Mouse (Mus musculus) layer of hippocampus, adult 18-20 months (tissue): Measurements from ENCODE around the gene Dab1. TPM values are rescaled to one million over a fixed set of nuclear protein-coding genes. Genes with fewer than 3 reads are reported as not detected.

Experiments used
- DNase-seq, 2 experiments: peaks; one replicate each; pipeline ENCODE4 v3.0.0; 2022; ENCODE audit warnings: low spot score in 2 of 2
- total RNA-seq, 2 experiments: library from RNA; stranded (reverse); gene quantifications; 2 replicates each; pipeline ENCODE4 v1.2.3; 2021

The Dab1 gene
- total RNA-seq, 2 experiments from 2014 or later = 146 to 158 TPM

DNA sequence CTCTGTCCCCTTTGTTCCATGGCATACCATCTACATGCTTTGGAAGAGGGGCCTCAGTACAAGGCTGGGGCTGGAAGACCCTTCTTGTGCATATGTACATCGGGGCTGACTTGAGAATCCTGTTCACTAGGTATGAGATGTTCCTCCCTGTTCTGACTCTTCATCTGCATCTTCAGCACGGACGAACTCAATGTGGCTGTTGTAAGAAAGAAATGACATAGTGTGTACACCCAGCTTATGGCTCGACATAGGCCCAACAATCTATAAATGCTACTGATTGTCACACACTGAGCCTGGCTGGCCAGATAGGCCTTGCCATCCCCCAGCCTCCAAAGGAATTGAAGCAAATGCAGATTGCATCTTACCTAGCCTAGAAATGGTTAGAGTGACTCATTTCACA lies 817.3 kb downstream of the Dab1 start:
- DNase-seq = no peak

DNA sequence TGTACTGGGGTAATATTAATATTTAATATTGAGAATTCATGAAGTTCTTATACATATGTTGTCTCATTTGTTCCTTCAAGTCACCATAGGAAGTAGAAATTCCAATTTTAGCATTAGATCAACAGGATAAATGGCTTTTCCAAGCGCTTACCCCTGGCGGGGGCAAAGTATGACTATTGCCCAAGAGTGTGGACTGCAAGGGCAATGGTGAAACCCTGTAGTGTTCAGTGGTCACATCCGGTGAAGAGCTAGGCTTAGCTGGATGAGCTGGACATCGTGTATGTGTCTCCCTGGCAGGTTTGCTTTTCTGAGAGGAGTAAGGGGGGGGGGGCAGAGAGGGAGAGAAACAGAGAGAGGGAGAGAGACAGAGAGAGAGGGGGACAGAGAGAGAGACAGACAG lies 819.6 kb downstream of the Dab1 start:
- no peak for DNase-seq

DNA sequence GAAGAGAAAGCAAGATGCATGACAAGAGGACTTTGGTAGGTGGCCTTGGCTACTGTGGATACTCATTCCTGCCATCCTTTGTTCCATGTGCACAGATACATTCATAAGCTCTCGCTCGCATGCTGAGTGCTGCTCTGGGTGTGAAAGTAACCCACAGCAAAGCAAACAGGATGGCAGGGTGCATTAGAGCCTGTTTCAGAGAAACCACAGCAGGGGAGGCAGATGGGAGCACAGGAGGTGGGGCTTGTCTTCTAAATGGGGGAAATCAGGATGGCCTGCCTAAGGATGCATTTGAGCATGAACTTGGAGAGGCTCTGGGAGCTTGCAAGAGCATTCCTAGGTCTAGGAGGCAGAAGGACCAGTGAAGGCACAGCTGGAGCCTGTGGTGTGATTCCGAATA lies 820.5 kb downstream of the Dab1 start:
- DNase-seq = peak; percentile 67 to 85

GRCm38 (mm10) chr4:104442925-104443747 lies 824.0 kb downstream of the Dab1 start:
- DNase-seq = no peak

GRCm38 (mm10) chr4:104443775-104444174 lies 824.6 kb downstream of the Dab1 start:
- DNase-seq = no peak

DNA sequence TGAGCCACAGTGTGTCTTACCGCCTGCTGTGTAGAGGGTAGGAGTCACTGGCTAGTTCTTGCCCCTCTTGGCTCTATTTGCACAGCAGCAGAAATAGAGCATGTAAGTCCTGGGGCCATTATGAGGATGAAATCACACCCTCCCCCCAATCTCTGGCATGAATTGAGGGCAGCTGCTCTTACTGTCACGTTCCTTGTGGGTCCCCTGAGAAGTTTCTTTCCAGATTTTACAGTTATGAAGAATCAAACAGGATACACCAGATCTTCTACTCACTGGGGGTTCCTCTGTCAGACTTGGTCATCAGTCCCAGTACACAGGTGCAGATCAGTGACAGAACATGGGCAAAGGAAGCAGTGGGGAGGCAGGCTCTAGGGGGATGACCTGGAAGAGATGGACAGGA lies 825.8 kb downstream of the Dab1 start:
- DNase-seq = no peak

- no peak for DNase-seq
Measured at GRCm38 (mm10) chr4:104448199-104448598, 829.0 kb downstream of the Dab1 start.

DNA sequence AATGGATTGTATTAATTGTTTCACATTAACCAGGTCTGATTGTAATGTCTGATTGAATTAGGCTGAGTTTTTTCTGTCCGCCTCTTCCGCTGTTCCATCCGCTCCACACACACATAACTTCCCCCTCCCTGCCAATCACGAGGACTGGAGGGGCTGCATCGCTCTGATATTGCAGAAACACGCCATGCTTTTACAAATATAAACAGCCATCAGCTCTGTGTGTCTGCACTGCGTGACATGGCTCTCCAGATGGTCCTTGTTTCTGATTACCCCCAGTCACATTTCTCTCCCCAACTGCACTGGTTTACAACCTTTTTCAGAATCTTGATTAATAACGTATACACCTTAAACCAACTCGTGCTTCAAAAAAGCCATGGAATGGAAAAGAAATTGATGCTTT lies 831.5 kb downstream of the Dab1 start:
- DNase-seq = peak in 1 of 2 experiments; percentile 42

DNA sequence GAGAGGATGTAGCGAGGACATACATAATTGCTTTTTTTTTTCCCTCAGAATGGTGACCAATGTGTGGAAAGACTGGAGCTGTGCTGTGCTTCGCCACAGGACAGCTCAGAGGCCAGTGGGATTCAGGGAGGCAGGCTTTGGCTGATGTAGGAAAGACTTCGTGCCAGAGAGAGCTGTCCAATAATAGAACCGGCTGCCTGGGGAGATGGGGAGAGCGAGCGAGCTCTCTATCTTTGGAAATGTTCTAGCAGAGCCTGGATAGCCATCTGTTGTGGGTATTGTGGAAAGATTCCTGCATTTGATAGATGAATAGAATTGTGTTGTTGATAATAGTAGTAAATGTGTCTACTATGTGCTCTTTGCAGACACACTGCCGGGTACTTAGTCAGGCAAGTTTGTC lies 833.4 kb downstream of the Dab1 start:
- peak; percentile 79 to 90 for DNase-seq

DNA sequence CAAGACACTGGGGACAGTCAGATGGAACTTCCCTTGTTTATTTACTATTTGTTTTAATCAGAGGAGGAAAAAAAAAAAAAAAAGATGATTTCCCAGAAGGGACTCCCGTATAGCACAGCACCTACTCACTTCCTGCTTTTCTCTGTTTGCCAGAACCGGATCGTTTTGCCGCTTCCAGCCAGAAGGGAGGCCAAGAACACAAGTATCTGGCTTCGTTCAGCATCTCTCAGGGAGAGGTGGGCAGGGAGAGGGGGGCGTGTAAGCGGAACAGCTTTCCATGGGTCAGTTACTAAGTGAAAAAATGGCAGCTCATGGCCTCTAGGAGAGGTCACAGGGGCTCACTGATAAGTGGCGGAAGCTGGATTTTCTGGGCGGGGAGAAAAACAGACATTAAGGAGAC lies 836.0 kb downstream of the Dab1 start:
- DNase-seq = no peak

GRCm38 (mm10) chr4:104455760-104456159 lies 836.6 kb downstream of the Dab1 start:
- DNase-seq = no peak

DNA sequence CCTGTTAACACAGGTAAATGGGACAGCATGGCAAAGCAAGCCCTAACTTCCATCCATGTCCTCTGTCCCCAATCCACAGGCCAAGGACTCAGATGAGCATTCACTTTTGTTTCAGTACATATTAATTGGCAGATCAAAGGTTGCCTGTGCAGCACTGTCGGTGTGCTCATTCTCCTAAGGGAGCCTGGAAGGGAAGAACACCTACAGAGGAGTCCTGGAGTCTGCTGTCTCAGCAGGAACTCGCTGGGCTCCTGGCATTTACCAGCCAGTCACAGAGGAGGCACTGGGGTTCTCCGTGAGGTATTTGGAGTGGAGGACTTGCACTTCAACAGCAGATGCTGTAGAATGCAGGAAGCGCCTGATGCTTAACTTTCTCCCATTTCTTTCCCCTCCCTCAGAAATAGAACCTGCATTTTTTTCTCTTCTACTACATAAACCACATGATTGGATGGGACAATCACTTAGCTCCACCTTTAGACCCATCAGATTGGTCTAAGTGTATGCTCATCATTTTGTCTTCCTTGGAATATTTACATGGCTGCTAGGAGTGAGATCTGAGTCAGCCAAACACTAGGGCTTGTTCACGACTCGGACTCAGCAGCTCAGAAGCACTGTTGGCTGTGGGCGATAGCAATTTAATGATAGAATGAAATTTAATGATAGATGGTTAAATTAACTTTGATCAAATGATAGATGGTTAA lies 837.2 kb downstream of the Dab1 start:
- no peak for DNase-seq

GRCm38 (mm10) chr4:104458726-104459125 lies 839.6 kb downstream of the Dab1 start:
- peak; percentile 63 to 79 for DNase-seq

DNA sequence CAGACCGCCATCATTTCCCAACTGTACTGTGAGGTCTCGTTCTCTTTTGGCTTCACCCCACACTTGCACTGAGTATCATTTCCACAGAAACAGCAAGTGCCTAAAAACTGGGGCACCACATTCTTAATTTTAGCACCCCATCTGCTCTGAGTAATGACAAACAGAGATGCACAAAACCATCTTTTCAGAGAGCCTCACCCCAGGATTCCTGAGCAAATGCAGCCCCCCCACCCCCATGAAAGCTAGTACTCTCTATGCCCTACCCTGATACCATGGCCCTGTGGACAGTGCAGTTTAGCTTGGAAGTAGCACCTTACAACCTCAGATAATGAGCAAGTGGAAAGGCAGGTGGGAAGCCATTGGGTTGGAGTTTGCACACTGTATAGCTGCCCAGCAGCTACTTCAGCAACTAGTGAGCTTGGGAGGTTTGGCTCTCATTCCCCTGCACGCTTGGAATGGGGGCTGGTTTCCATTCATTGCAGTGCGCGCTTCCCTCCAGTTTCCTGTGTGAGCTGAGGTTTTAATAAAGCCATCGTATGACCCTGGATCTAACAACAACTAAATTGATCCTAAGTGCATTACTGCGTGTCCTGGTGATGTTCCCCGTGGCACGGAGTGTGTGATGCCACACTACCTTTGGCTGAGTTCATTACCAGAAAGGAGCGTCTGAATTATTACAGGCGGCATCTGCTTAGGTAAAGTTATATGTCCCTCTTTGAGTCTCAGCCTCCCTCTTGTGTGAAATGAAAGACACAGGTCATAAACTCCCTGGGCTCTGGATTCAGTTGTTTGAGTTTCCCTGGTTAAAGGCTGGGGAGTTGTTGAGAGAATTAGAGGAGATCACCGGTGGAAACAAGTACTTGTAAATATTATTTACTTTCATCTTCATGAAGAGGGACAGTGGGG lies 842.2 kb downstream of the Dab1 start:
- DNase-seq = peak; percentile 34 to 76

DNA sequence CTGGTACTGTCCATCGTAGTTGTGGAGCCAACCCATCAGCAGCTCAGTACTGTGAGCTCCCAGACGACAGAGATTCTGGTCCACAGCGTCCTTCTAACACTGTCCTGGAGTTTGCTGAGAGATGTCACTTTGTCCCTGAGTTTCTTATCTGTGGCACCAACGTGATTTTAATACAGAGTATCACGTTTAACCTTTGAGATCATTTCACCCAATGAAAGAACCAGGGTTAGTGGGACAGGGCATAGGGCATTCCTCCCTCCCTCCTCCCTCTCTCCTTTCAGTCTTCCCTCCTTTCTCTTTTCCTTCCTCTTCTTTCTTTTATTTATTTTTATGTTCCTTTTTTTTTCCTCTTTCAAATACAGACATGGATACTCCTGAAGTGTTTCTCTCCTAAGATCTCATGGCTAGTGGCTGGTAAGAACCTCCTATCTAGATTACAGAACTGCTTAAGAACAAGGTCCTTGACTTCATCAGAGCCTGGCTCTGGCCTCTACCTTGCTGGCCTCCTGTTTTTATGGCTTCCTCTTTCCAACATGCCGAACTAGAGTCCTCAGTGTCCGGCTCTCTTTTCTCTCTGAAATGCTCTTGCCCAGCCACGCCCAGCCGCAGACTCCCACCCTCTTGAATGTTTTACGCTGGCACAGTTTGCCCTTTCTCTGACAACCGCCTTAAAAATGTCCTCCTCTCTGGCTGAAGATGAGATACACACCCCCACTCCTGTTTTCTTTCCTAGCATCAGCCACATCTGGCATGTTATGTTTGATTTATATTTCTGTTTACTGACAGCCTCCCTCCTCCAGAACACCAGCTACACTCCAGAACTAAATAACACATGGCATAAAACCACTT lies 844.0 kb downstream of the Dab1 start:
- DNase-seq = no peak

DNA sequence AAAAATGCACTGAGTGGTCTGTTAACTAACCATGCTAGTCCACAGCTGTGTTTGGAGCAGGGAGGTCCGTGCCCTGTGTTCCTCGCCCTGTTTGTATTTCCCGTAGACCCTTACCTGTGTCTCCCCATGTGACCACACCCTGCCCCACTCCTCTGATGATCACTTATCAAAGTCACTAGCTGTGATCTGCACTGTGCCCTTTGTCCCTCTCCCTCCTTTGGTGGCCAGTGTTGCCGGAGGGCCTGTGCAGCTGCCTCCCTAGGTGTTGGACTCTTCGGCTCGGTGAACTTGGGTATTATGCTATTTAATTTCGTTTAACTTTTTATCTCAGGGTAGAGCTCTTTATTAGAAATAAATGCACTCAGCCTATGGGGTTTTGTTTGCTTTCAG lies 844.6 kb downstream of the Dab1 start:
- no peak for DNase-seq

DNA sequence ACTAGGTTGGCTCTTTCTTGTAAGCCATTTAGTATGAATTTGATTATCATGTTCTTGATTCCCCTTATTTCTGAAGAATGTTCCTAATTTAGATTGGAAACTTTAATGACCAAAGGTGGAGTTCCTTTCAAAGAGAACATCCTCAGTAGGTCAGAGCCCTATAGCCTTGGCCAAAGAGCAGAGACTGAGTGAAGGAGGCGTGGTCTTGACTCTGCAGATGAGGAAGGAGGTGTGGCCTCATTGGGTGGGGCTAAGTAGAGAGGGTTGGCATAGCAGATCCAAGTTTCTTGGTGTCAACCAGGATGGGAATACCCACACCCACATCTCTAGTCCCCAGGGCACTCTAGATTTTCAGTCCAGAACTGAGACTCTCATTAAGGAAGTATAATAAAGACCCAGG lies 846.4 kb downstream of the Dab1 start:
- no peak for DNase-seq

DNA sequence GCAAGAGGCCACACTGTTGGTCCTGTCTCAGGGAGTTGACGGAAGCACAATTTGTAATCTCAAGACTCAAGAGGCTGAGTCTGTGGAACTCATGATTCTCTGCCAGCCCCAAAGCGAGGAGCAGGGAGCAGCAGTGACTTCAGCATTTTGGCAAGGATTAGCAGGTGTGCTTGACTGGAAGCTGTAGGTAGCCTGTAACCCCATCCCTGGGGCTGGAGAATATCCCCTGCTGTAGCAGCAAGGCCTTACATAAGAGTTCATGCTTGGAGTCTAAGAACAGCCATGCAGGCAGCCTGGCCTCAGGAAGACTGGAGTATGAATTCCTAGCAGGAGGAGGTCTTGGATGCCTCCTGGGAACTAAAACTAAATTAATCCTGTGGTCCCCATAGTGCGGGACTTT lies 849.5 kb downstream of the Dab1 start:
- no peak for DNase-seq

DNA sequence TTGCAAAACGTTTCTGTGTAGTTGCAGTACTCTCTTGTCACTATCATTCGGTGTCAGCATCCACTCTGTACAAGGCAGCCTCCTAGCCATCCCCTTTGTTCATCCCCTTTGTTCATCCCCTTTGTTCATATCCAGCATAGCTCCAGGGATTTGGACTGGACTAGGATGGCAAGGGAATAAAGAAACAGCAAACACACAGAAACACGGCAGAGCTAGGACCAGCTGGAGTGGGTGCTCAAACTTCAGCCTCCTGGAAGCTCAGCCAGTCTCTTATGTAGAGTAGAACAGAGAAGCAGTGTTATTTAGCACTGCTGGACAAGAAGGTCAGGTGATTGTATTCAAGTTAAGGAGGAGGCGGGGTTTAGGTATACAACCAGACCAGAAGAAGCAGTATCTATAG lies 853.8 kb downstream of the Dab1 start:
- no peak for DNase-seq

GRCm38 (mm10) chr4:104476841-104477240 lies 857.7 kb downstream of the Dab1 start:
- no peak for DNase-seq

DNA sequence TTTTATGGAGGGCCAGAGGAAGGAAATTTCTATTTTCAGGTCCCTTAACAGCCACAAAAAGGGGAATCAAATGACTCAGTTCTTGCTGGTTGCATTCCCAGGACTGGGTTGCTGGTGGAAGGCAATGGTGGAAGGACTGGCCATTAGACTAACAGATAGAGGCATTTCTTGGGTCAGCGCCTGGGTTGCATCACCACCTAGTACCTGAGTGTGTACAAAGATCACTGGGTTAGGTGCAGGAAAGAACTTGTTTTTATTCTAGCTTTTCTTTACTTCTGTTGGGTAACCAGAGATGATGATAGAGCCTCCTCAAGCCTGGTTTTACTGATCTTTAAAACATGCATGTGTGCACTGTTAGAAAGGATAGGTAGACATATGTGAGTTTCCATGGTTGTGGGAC lies 864.8 kb downstream of the Dab1 start:
- DNase-seq = no peak
